Mouse (Mus musculus) bone marrow, adult 2 months (tissue): ENCODE measurements around the gene Cars2. TPM values are rescaled to one million over a fixed set of nuclear protein-coding genes. Genes with fewer than 3 reads are reported as not detected.

Experiments used
- H3K27ac ChIP-seq: fragments of 200-500 bp; 2 replicates; pipeline ENCODE4 v1.5.1; 2012; ENCODE audit warnings: low read depth, mild to moderate bottlenecking, control low read depth, inconsistent platforms, low read length; ENCODE audit not compliant: control insufficient read depth, poor library complexity, insufficient read depth
- H3K4me1 ChIP-seq: fragments of 200-500 bp; 2 replicates; pipeline ENCODE4 v1.6.1; 2011; ENCODE audit warnings: low read length; ENCODE audit not compliant: control insufficient read depth, insufficient read depth
- H3K4me3 ChIP-seq: fragments of 200-500 bp; replicated peaks from 2 replicates; pipeline ENCODE3; 2011; ENCODE audit warnings: mild to moderate bottlenecking, low read depth, low read length, control low read depth; ENCODE audit not compliant: control insufficient read depth
- CTCF ChIP-seq: fragments of 200-500 bp; IDR thresholded peaks from 2 replicates; pipeline ENCODE4 v1.5.1; 2011; ENCODE audit warnings: low read length, control low read depth; ENCODE audit not compliant: control insufficient read depth, insufficient read depth
- POLR2A ChIP-seq: fragments of 200-500 bp; IDR thresholded peaks from 2 replicates; pipeline ENCODE4 v1.6.1; 2011; ENCODE audit warnings: low read depth, mild to moderate bottlenecking, control low read depth, low read length, borderline replicate concordance; ENCODE audit not compliant: control insufficient read depth
- WGBS: fragments of 180-500 bp; shearing (Covaris S2); methylation state at CpG from one replicate; pipeline ENCODE4 v1.1.7; 2018; 5-methylcytosine and 5-hydroxymethylcytosine counted together
- polyA plus RNA-seq: library from polyadenylated mRNA; stranded (reverse); fragments of >200 nt; gene quantifications from 2 replicates; pipeline ENCODE4 v1.2.4, GENCODE M21; 2011; ENCODE audit warnings: low replicate concordance; ENCODE audit not compliant: missing spikeins, insufficient read depth, insufficient read length

Gene Cars2
- polyA plus RNA-seq = 22.0 and 32.7 TPM in 2 replicates

- TF ChIP-seq POLR2A (peak; percentile 69; the same call in 1 of the 2 replicates), CTCF (no peak)
- no peaks in the 10 kb centered on the region; the same call in 1 of the 2 replicates for H3K4me1 ChIP-seq
- H3K4me3 ChIP-seq = peak within 1 kb of the TSS; percentile 72
- WGBS = under 1% methylated on average over 53 of the region's 53 CpGs
- H3K27ac ChIP-seq = peak within 1 kb of the TSS; percentile 90
Observed at GRCm38 (mm10) chr8:11550281-11550948, at the start of gene Cars2. Gene Cars2, minus strand, starts transcription at chr8:11550783.

GRCm38 (mm10) chr8:11593222-11593884 lies 42.8 kb upstream of the Cars2 start:
- no peak overlapping the region for H3K4me3 ChIP-seq
- TF ChIP-seq POLR2A = no peak
- no peak for TF ChIP-seq CTCF
- WGBS = 58% methylated on average over 12 of the region's 12 CpGs
- H3K4me1 ChIP-seq = no peaks in the 10 kb centered on the region
- H3K27ac ChIP-seq = no peak overlapping the region

- no peak for TF ChIP-seq POLR2A
- no peak for TF ChIP-seq CTCF
- 2% methylated on average over 13 of the region's 13 CpGs for WGBS
Observed at GRCm38 (mm10) chr8:11592296-11592695, 41.7 kb upstream of the Cars2 start.

GRCm38 (mm10) chr8:11591837-11592236 lies 41.3 kb upstream of the Cars2 start:
- H3K4me3 ChIP-seq = no peak overlapping the region
- TF ChIP-seq POLR2A (no peak), CTCF (no peak)
- no peaks in the 10 kb centered on the region for H3K4me1 ChIP-seq
- H3K27ac ChIP-seq = no peak overlapping the region
- 51% methylated on average over 4 of the region's 4 CpGs for WGBS

More at GRCm38 (mm10) chr8:11592296-11592695, 41.7 kb upstream of the Cars2 start:
- no peaks in the 10 kb centered on the region for H3K4me1 ChIP-seq
- no peak overlapping the region for H3K27ac ChIP-seq
- H3K4me3 ChIP-seq = peak overlapping the region; percentile 0

GRCm38 (mm10) chr8:11586374-11586745 lies 35.8 kb upstream of the Cars2 start:
- WGBS = 36% methylated on average over 2 of the region's 2 CpGs
- H3K27ac ChIP-seq = no peak overlapping the region

GRCm38 (mm10) chr8:11585513-11586373 lies 35.2 kb upstream of the Cars2 start:
- TF ChIP-seq CTCF (no peak), POLR2A (no peak)
- WGBS = 16% methylated on average over 21 of the region's 21 CpGs
- H3K4me3 ChIP-seq = no peak overlapping the region

More at GRCm38 (mm10) chr8:11586374-11586745, 35.8 kb upstream of the Cars2 start:
- Histone ChIP-seq H3K4me1 (no peaks in the 10 kb centered on the region), H3K4me3 (no peak overlapping the region)
- TF ChIP-seq CTCF (no peak), POLR2A (no peak)

GRCm38 (mm10) chr8:11575604-11576384 lies 25.2 kb upstream of the Cars2 start:
- H3K27ac ChIP-seq = no peak overlapping the region
- H3K4me1 ChIP-seq = peaks cover 5% of the 10 kb centered on the region
- 34% methylated on average over 16 of the region's 16 CpGs for WGBS
- TF ChIP-seq CTCF (no peak), POLR2A (no peak)
- no peak overlapping the region for H3K4me3 ChIP-seq

More at GRCm38 (mm10) chr8:11585513-11586373, 35.2 kb upstream of the Cars2 start:
- H3K27ac ChIP-seq = no peak overlapping the region
- H3K4me1 ChIP-seq = no peaks in the 10 kb centered on the region
